Mouse (Mus musculus) Muller cell, postnatal 12 days (primary cell): ENCODE measurements at regions not wholly inside any gene's neighbourhood (a gene's known extent, or its start where the extent isn't known, plus 50 kb on each side); places are given as distances from the start of the nearest gene placed in this dataset.

Source experiments
- DNase-seq: peaks from one replicate; pipeline ENCODE4 v3.0.0-alpha.2; 2015; ENCODE audit errors: inconsistent ontology term

GRCm38 (mm10) chr13:39351606-39352005, 390.9 kb upstream of the Slc35b3 start:
- no peak for DNase-seq

- no peak for DNase-seq
These were observed 390.0 kb upstream of the Slc35b3 start for GRCm38 (mm10) chr13:39350668-39351067.

- DNase-seq: peak; percentile 48
These were observed 387.1 kb upstream of the Slc35b3 start for GRCm38 (mm10) chr13:39347761-39348160.

GRCm38 (mm10) chr13:39334874-39335273, 374.2 kb upstream of the Slc35b3 start:
- no peak for DNase-seq

- DNase-seq: no peak
These were observed 369.1 kb upstream of the Slc35b3 start for GRCm38 (mm10) chr13:39329794-39330193.

- peak; percentile 45 for DNase-seq
These were observed 365.5 kb upstream of the Slc35b3 start for GRCm38 (mm10) chr13:39326176-39326575.

GRCm38 (mm10) chr13:39321111-39321510, 360.4 kb upstream of the Slc35b3 start:
- peak; percentile 70 for DNase-seq

- DNase-seq: no peak
These were observed 349.1 kb upstream of the Slc35b3 start for GRCm38 (mm10) chr13:39309758-39310157.

GRCm38 (mm10) chr13:39307845-39308244, 347.2 kb upstream of the Slc35b3 start:
- no peak for DNase-seq

GRCm38 (mm10) chr13:39306851-39307250, 346.2 kb upstream of the Slc35b3 start:
- DNase-seq: no peak

GRCm38 (mm10) chr13:39297129-39297528, 336.5 kb upstream of the Slc35b3 start:
- DNase-seq: no peak

GRCm38 (mm10) chr13:39290216-39290960, 329.7 kb upstream of the Slc35b3 start:
- DNase-seq: peak; percentile 20

GRCm38 (mm10) chr13:39282272-39282671, 321.6 kb upstream of the Slc35b3 start:
- peak; percentile 37 for DNase-seq

GRCm38 (mm10) chr13:39278101-39278500, 317.4 kb upstream of the Slc35b3 start:
- no peak for DNase-seq

- no peak for DNase-seq
These were observed 305.3 kb upstream of the Slc35b3 start for GRCm38 (mm10) chr13:39266024-39266423.

- DNase-seq: peak; percentile 86
These were observed 296.0 kb upstream of the Slc35b3 start for GRCm38 (mm10) chr13:39256708-39257107.

GRCm38 (mm10) chr13:39255338-39255737, 294.7 kb upstream of the Slc35b3 start:
- DNase-seq: no peak

GRCm38 (mm10) chr13:39252591-39252990, 291.9 kb upstream of the Slc35b3 start:
- peak; percentile 84 for DNase-seq

- DNase-seq: no peak
These were observed 289.4 kb upstream of the Slc35b3 start for GRCm38 (mm10) chr13:39250096-39250495.

- peak; percentile 48 for DNase-seq
These were observed 266.2 kb upstream of the Slc35b3 start for GRCm38 (mm10) chr13:39226829-39227228.

- DNase-seq: peak; percentile 88
These were observed 265.0 kb upstream of the Slc35b3 start for GRCm38 (mm10) chr13:39225651-39226050.

GRCm38 (mm10) chr13:39211076-39211475, 250.4 kb upstream of the Slc35b3 start:
- no peak for DNase-seq

GRCm38 (mm10) chr13:39183715-39184179, 223.1 kb upstream of the Slc35b3 start:
- peak; percentile 77 for DNase-seq

- no peak for DNase-seq
These were observed 201.3 kb upstream of the Slc35b3 start for GRCm38 (mm10) chr13:39161980-39162379.
